Mouse (Mus musculus) frontal cortex, adult 2 months (tissue): ENCODE results near the gene Krt18. TPM values are rescaled to one million over a fixed set of nuclear protein-coding genes. Genes with fewer than 3 reads are reported as not detected.
"Not testable (repeated sequence)": the region's sequence is repeated elsewhere in the genome, so short reads cannot be mapped to it uniquely, and the experiment has no call there.

Experiments
- DNase-seq, 2 experiments: peaks; one replicate each; pipeline ENCODE4 v3.0.0; 2022; ENCODE audit warnings: low spot score in 1 of 2; ENCODE audit errors: extremely low spot score in 1 of 2
- polyA plus RNA-seq: library from polyadenylated mRNA; depleted of rRNA; stranded (reverse); fragments of >200 nt; gene quantifications from 2 replicates; pipeline ENCODE4 v1.2.3, GENCODE M21; 2012; rRNA removed

Krt18 gene
- polyA plus RNA-seq, 1 experiment: 1.4 TPM

- peak in 1 of 2 experiments; percentile 70 for DNase-seq
Observed at GRCm38 (mm10) chr15:102051920-102052683, 24.1 kb downstream of the Krt18 start.

GRCm38 (mm10) chr15:102056495-102057174 lies 28.7 kb downstream of the Krt18 start:
- no peak for DNase-seq

- DNase-seq: peak; percentile 76 to 98
Observed at GRCm38 (mm10) chr15:102065661-102066325, 37.8 kb downstream of the Krt18 start.

- no peak for DNase-seq
Observed at GRCm38 (mm10) chr15:102070476-102071467, 42.8 kb downstream of the Krt18 start.

GRCm38 (mm10) chr15:102072963-102073558 lies 45.1 kb downstream of the Krt18 start:
- no peak for DNase-seq

- peak; percentile 97 to 99 for DNase-seq
Observed at GRCm38 (mm10) chr15:102073559-102074069, 45.6 kb downstream of the Krt18 start, which contains the start of gene Eif4b. Eif4b (plus strand) TSS chr15:102073773.

- DNase-seq: peak in 1 of 2 experiments; percentile 59
Observed at GRCm38 (mm10) chr15:102074070-102074731, 46.2 kb downstream of the Krt18 start.

- DNase-seq: no peak
Observed at GRCm38 (mm10) chr15:102074876-102075585, 47.1 kb downstream of the Krt18 start.

GRCm38 (mm10) chr15:102077111-102077677 lies 49.2 kb downstream of the Krt18 start:
- no peak for DNase-seq

GRCm38 (mm10) chr15:102079221-102079620 lies 51.2 kb downstream of the Krt18 start:
- no peak for DNase-seq

GRCm38 (mm10) chr15:102079924-102080323 lies 51.9 kb downstream of the Krt18 start:
- not testable (repeated sequence) for DNase-seq

- DNase-seq: no peak
Observed at GRCm38 (mm10) chr15:102080429-102080828, 52.4 kb downstream of the Krt18 start.

Other genes with a start within 250 kb of the Krt18 start
- 0.17 and 0.28 TPM in 2 replicates for gene Krt72, start 241.7 kb upstream of the Krt18 start, polyA plus RNA-seq
- 0.78 and 0.92 TPM in 2 replicates for gene Krt73, start 225.8 kb upstream of the Krt18 start, polyA plus RNA-seq
- 0.02 TPM in 1 of 2 replicates, not detected in the other for gene Krt2, start 210.0 kb upstream of the Krt18 start, polyA plus RNA-seq
- gene Krt1, start 177.4 kb upstream of the Krt18 start, polyA plus RNA-seq: 3.8 and 5.4 TPM in 2 replicates
- gene Krt77, start 158.5 kb upstream of the Krt18 start, polyA plus RNA-seq: 5.6 and 9.1 TPM in 2 replicates
- not detected in 2 replicates for gene Krt76, start 135.3 kb upstream of the Krt18 start, polyA plus RNA-seq
- gene Krt4, start 103.4 kb upstream of the Krt18 start, polyA plus RNA-seq: not detected in 2 replicates
- gene Krt79, start 87.9 kb upstream of the Krt18 start, polyA plus RNA-seq: 0.34 TPM in 1 of 2 replicates, not detected in the other
- not detected in 2 replicates for gene Krt78, start 73.9 kb upstream of the Krt18 start, polyA plus RNA-seq
- gene Krt8, start 23.7 kb upstream of the Krt18 start, polyA plus RNA-seq: 1.7 and 4.5 TPM in 2 replicates
- 108 and 115 TPM in 2 replicates for gene Eif4b, start 45.6 kb downstream of the Krt18 start, polyA plus RNA-seq
- gene Tns2, start 72.2 kb downstream of the Krt18 start, polyA plus RNA-seq: 28.0 and 29.5 TPM in 2 replicates
- gene Spryd3, start 108.1 kb downstream of the Krt18 start, polyA plus RNA-seq: 127 and 136 TPM in 2 replicates
- 46.3 and 51.8 TPM in 2 replicates for gene Igfbp6, start 116.2 kb downstream of the Krt18 start, polyA plus RNA-seq
- gene Soat2, start 122.3 kb downstream of the Krt18 start, polyA plus RNA-seq: 0.16 and 0.25 TPM in 2 replicates
- gene Zfp740, start 175.1 kb downstream of the Krt18 start, polyA plus RNA-seq: 52.4 and 62.1 TPM in 2 replicates
- 32.9 and 42.0 TPM in 2 replicates for gene Csad, start 176.5 kb downstream of the Krt18 start, polyA plus RNA-seq
- gene Itgb7, start 203.8 kb downstream of the Krt18 start, polyA plus RNA-seq: 0.74 and 0.84 TPM in 2 replicates
- gene Rarg, start 229.3 kb downstream of the Krt18 start, polyA plus RNA-seq: 10.5 and 11.2 TPM in 2 replicates
- gene Gm9918, start 242.4 kb downstream of the Krt18 start, polyA plus RNA-seq: 0.08 and 0.15 TPM in 2 replicates